Mouse (Mus musculus) neural tube, embryonic 10.5 days (tissue): ENCODE measurements at regions not wholly inside any gene's neighbourhood (a gene's known extent, or its start where the extent isn't known, plus 50 kb on each side); places are given as distances from the start of the nearest gene placed in this dataset.
A peak's percentile ranks its signal among the peaks of the same experiment; 100 is the strongest.

ENCODE experiments used
- DNase-seq: peaks from one replicate; pipeline ENCODE4 v3.0.0-alpha.2; 2017; ENCODE audit warnings: low spot score; ENCODE audit errors: extremely low spot score

GRCm38 (mm10) chr6:36058206-36058605 lies 329.7 kb upstream of the Chrm2 start:
- DNase-seq: no peak

DNA sequence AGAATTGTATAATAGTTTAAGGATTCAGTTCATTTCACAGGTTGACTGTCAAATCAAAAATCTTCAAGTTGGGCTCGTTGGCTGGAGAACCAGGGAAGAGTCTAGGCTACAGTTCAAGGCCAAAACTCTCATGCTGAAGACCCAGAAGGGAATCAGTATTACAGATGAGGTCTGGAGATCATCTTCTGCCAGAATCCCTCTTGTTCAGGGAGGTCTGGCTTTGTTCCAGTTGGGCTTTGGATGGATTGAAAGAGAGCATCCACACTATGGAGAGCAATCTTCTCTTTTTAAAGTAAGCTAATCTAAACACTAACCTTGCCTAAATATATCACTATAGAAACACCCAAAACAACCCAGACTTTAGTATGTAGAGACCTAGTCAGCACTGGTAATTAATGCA lies 327.5 kb upstream of the Chrm2 start:
- no peak for DNase-seq

GRCm38 (mm10) chr6:36064919-36065318 lies 323.0 kb upstream of the Chrm2 start:
- no peak for DNase-seq

- no peak for DNase-seq
Measured at GRCm38 (mm10) chr6:36068690-36069089, 319.2 kb upstream of the Chrm2 start.

DNA sequence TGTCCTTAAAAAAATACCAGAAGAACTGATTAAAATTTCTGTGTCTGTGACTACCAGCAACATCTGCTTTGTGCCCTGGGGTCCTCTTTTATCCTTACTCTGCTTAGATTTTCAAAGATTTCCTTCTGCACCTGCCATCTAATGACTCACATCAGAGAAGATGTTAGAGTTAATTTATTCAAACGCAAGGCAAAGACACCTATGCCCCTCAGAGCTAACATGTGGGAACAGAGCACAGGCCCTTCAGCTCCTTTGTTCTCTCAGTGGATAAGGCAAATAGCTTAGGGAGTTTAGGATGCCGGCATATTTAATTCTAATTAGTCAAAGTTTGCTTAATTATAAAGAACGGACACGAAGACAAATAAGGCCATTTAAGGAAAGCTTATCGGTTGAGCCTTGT lies 308.3 kb upstream of the Chrm2 start:
- no peak for DNase-seq

GRCm38 (mm10) chr6:36093584-36093983 lies 294.3 kb upstream of the Chrm2 start:
- DNase-seq: no peak

GRCm38 (mm10) chr6:36094075-36094474 lies 293.8 kb upstream of the Chrm2 start:
- DNase-seq: no peak

GRCm38 (mm10) chr6:36097391-36097790 lies 290.5 kb upstream of the Chrm2 start:
- DNase-seq: no peak

DNA sequence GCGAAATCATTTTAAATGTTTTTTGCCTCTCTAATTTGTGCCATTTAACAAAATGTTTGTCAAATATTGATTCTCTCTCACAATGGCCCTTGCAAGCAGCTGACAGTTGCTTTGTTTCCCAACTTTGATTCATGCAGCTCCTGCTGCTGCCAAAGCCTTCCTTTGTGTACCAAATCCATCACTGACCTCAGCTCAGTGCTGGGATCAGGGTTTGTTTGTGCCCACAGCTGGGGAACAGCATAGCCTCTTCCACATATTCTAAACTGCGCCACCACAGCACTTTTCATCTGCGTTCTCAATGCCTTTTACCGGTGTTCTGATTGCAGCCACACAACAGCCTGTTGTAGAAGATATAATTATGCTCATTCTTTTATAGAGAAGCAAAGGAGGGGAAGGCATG lies 289.7 kb upstream of the Chrm2 start:
- DNase-seq: no peak

DNA sequence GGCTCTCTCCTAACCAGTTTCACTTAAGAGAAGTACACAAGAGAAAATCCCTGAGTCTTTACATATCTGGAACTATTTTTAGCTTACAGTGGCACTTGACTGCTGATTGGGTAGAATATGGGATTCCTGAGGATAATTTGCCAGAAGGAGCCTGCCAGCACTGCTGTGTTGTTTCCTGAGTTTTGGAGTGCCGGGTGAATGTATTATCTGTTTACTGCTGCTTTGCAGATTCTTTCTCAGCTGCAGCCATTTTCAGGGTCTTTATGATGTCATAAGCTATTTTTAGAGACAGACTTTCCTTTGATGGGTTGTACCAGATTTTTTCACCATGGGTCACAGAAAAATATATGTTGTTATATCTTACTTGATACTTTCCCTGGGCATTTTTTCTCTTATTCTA lies 279.1 kb upstream of the Chrm2 start:
- DNase-seq: no peak

DNA sequence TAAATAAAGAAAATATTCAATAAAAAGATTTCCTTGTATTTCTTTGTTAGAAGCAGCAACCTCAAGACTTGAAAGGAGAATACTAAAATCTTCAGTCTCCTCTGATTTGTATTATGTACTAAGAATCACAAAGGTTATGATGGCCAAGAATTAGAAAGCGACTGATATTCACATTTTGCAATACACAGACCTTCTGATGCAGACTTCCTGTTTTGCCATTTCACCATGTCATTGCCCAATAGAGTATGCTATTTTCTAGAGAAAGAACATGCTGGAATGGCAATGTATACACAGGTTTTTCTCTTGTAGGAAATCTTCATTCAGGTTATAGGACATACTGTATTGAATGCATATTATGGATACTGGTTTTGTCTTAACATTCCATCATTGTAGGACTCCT lies 250.7 kb upstream of the Chrm2 start:
- no peak for DNase-seq

- DNase-seq: no peak
Measured at GRCm38 (mm10) chr6:36147267-36147666, 240.6 kb upstream of the Chrm2 start.

DNA sequence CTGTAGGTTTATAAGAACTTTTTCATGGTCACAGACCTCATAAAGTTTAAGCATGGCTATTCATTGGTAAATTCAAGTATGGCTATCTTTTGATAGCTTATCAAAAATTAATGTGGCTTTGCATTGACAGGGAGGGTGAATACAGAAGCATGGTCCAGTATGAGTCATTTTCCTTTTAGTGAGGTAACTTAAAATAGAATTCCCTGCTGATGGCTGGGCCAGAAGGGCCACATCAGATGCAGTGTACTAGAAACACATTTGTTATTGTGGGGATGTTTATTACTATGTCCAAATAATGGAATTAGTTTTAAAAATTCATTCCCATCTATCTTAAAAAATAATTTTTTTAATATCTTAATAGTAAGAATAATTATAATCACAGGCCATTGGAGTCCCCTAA lies 213.4 kb upstream of the Chrm2 start:
- no peak for DNase-seq

- no peak for DNase-seq
Measured at GRCm38 (mm10) chr6:36175112-36175511, 212.8 kb upstream of the Chrm2 start.

- no peak for DNase-seq
Measured at GRCm38 (mm10) chr6:36179895-36180294, 208.0 kb upstream of the Chrm2 start.

GRCm38 (mm10) chr6:36182698-36183097 lies 205.2 kb upstream of the Chrm2 start:
- no peak for DNase-seq

DNA sequence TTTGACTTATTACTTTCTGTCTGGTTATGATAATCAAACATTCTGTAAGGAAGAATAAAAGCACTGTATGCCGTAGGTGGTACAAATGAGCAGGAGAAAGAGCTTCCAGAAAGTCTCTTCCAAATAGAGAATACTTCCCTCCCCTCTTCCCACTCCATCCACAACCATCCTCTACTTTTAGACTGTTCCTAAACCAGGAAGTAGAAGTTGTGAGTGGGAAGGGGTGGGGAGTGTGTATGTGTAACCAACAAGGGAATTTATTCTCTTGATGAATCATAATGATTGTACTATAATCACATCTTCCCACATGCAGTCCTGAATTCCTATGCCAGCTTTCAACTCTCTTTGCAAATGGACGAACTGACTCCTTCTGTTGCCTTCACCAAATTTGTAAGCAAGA lies 181.2 kb upstream of the Chrm2 start:
- no peak for DNase-seq

DNA sequence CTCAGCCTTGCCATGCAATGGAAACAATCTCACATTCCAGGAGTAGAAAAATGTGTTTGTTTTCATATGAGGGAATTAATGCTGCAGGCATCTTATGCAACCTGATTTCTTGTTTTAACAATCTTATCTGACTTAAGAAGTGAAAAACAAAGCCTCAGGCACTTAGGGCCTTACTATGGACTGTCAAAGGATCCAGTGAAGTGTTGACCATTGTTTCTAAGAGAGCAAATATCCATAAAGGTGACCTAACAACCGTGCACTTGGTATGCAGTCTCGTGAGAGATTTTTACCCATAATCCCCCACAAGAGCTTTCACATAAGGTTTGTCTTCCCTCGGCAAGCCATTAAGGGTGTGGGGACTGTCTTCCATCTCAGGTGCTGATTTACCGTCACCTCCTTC lies 166.6 kb upstream of the Chrm2 start:
- DNase-seq: no peak

DNA sequence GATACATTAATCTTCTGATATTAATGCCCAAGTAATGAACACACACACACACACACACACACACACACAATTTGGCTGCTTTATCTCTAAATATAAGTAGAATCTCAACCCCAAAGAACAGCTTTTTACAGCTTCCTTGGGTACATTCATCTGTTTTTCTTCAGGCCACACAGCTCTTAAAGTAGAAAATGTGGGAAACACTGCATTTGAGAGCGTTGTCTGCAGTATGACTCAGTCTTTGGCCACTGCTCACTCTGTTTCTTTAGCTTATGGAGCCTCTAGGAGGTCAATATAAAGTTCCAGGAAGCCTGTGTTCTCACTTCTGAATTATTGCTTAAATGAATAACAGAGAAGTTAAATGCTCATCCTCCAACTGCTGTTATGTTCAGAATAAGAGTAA lies 153.4 kb upstream of the Chrm2 start:
- DNase-seq: no peak

GRCm38 (mm10) chr6:36247027-36247426 lies 140.9 kb upstream of the Chrm2 start:
- no peak for DNase-seq

- DNase-seq: no peak
Measured at GRCm38 (mm10) chr6:36248219-36248618, 139.7 kb upstream of the Chrm2 start.

DNA sequence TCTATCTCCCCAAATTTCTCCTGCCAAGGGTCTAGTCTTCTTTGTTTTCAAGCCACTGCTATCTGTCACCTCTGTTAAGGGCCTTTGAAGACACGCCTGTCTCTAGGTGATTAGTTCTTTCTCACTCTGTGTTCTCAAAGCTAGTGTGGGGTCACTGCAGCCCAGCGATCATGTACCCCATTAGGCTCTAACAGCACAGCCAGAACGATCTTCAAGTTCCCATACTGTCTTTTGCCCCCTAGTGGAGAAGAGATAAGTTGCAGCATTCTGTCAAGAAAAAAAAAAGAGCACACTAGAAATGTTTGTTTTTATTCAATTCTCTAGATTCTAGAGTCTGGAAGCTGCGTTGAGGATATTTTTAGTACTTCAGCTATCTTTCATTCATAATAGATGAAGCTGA lies 138.8 kb upstream of the Chrm2 start:
- peak; percentile 16 for DNase-seq

DNA sequence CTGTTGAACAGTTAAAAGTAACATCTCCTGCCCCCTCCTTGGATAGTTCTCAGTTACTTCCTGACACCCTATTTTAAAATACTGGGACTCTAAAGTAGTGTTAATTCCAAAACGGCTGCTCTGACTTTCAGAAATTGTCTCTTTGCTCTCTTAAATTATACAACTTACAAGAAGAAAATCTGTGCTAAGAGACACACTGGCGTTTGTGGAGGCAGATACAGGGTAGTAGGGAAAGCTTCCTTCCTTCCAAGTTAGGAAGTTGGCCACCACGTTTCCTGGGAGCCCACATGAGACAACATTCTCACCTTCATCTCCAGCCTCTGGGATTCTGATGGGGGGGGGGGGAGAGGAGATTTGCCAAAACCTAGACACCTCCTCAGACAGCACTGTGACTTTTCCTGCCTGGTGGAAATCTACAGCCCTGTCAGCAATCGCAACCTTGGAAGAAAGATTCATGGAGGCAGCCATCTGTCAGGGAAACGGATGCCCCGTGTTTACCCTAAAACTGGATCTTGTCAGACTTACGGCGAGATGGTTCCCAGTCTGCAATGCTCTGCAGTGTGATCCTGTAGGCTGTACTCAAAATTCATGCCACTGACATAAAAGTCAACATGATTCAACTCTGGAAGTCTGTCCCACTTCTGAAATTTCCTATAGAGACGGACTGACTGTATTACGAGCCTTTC lies 121.0 kb upstream of the Chrm2 start:
- no peak for DNase-seq

DNA sequence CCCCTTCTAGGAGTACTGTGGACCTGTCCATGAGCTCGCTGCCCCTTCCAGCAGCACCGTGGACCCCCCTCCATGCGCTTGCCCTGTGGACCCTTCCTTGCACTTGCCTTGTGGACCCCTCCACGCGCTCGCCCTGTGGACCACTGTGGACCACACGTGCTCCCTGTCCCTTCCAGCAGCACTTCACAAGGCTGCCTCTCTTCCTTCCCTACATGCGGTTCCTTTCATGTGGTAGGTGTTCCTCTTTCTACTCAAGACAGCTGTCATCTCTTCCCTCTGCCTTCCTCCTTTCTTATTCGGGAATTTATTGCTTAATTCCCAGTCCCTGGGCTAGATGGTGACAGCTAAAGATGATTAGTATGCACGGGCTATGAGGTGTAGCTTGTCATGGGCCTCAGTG lies 101.2 kb upstream of the Chrm2 start:
- no peak for DNase-seq
